Mouse (Mus musculus): Measurements from ENCODE around the gene 6030468B19Rik.

DNA sequence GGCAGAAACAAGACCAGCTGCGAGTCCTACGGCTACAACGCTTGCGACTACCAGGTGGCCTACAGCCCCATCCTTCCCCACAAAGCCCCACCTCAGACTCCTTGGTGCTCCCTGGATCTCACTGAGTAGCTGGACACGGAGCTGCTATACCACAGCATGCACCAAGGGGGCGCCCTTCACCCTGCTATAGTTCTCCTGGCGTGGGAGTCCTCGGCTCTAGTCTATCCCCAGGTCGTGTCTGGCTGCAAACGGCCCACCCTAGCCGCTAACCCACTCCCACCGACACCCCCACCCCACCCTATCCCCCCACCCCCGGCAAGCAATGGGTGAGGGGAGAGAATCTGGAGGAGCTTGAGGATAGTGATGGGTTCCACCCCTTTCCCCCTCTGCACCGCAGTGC is 7.2 kb upstream of the 6030468B19Rik start:
- TF ChIP-seq MAX (IDR thresholded peaks at IDR 0.05; ENCODE audit: low read depth) = no peak
- no peak for TF ChIP-seq MYOD1 (IDR thresholded peaks at IDR 0.05; ENCODE audit: control insufficient read depth in 1 of 3, insufficient read length in 2 of 3, low read depth in 2 of 3)
- TF ChIP-seq POLR2AphosphoS2 (IDR thresholded peaks at IDR 0.05; ENCODE audit: insufficient read length, low read depth) = no peak
- no peak for TF ChIP-seq POLR2A (IDR thresholded peaks at IDR 0.05; ENCODE audit: insufficient read length, low read depth)
- no peak for TF ChIP-seq USF1 (IDR thresholded peaks at IDR 0.05; ENCODE audit: low read depth)
- no peak for TF ChIP-seq E2F4 (IDR thresholded peaks at IDR 0.05; ENCODE audit: insufficient read depth)
- TF ChIP-seq TCF12 (IDR thresholded peaks at IDR 0.05; ENCODE audit: insufficient read depth, poor library complexity, severe bottlenecking) = no peak
- no peak for TF ChIP-seq CEBPB (IDR thresholded peaks at IDR 0.05; ENCODE audit: insufficient read depth, poor library complexity, severe bottlenecking)
